Mouse (Mus musculus): ENCODE data around the gene Olfr1360.

The Olfr1360 gene

DNA sequence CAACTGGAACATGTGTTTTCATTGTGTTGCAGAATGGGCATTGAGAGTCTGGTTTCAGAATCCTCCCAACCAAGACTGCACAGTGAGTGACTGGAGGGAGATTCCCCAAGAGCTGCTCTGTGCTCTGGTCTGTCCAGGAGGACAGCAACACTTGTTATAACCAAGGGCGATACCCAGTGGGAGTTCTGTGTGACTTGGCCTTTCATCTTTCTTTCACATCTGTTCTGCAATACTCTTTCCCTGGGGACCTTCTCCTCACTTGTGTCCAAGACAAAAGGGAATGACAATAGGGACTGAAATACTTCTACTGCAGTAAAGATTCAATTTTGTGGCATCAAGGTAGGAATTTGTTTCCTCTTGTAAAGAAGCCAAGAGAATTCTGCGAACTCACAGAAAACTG is 34.8 kb downstream of the Olfr1360 start, which contains the start of gene Olfr11:
Olfr11 (minus strand) TSS at position 101 of the 400 bp plus-strand sequence.
- DNase-seq, result no peak
